Mouse (Mus musculus) kidney, postnatal 14 days (tissue): Measurements from ENCODE around the gene Eng.

Experiments
- DNase-seq: peaks from one replicate; pipeline ENCODE4 v3.0.0; 2022; ENCODE audit warnings: mixed read lengths

The Eng gene

DNA sequence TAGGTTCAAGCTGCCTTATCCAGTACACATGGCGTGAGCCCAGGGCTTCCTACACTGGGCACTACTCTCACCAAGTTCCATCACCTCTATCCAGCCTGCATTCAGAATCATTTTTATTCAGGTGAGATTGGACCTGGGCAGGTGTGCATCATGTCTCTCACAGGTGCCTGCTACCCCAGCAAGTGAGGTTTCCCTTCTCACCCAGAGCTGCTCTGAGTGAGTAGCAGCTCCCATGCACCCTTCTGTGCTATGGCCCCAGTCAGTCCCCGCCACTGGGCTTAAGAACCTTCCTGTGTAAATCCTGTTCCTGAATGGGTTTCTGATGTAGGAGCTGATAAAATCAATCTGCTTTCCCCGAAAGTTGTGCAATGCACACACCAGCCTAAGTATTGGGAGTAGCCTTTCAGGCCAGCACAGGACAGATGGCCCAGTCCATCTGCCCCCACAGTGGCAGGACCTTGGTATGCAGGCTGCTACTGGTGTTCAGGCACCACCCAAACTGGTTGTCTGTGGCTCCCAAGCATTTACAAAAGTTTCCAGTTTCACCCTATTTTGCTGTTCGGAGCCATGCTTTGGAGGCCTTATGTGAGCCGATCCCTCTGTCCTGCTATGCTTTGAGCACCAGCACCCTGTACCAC, 22.2 kb upstream of the Eng start:
- no peak for DNase-seq

DNA sequence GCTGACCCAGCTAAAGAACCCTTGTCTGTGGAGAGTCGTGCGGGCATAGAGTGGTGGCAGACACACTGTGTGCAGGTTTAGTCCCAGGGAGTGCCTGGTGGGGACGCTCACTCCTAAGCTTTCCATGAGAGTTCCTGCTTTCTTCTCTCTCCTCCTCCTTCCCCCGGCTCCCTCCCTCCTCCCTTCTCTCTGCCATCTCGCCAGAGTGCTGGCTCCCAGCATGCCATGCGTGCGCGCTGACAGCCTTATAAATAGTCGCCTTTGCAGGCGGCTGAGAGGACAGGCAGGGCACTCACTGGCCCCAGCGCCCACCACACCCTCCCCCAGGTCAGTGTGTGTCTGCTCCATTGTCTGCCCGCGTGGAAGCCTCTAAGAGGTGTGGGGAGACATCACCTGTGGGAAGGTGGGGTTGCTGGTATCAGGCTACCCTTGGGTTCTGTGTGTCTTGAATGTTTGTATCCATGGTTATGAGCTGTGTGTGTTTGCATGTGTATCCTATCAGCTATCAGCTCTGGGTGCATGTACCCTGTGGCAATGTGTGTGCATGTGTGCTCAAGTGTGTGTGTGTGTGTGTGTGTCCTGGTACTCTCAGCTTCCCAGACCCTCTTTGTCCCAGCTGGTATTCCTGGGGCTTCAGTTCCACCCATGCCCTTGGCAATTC, 21.1 kb upstream of the Eng start:
- DNase-seq: peak; percentile 78

DNA sequence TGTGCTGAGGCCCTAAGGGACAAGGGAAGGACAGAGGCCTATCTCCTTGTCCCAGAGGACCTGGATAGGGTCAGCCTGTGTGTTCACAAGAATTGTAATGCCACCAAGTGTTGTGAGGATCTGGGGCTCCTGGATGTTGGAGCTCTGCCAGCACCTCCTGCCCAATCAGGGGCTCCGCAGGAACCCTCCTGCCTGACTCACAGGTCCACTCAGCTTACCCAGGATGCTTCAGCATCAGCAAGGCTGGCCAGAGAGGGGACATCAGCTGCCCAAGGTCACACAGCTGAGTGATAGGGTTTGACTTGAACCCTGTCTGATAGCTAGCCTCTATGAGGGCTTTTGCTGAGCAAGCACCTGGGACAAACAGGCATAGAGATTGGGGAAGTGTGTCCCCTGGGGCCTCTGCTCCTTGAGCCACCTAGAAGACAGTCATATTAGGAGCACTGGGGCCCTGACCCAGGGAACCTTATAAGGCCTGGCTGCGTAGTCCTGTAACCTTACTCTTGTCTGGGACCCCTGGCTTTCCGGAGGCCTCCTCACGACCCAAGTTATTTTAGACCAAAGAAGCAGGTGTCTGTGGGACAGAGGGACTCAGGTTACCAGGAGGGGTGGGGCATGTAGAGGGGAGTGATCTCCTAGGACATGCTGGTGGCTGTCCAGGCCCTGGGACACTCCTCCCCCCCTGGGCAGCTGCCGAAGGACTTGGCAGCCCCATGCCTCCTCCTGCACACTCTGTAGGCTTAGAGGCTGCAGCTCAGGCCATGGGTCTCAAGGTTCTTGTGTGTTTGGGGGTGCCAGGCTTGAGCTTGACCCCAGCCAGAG, 20.3 kb upstream of the Eng start:
- no peak for DNase-seq

DNA sequence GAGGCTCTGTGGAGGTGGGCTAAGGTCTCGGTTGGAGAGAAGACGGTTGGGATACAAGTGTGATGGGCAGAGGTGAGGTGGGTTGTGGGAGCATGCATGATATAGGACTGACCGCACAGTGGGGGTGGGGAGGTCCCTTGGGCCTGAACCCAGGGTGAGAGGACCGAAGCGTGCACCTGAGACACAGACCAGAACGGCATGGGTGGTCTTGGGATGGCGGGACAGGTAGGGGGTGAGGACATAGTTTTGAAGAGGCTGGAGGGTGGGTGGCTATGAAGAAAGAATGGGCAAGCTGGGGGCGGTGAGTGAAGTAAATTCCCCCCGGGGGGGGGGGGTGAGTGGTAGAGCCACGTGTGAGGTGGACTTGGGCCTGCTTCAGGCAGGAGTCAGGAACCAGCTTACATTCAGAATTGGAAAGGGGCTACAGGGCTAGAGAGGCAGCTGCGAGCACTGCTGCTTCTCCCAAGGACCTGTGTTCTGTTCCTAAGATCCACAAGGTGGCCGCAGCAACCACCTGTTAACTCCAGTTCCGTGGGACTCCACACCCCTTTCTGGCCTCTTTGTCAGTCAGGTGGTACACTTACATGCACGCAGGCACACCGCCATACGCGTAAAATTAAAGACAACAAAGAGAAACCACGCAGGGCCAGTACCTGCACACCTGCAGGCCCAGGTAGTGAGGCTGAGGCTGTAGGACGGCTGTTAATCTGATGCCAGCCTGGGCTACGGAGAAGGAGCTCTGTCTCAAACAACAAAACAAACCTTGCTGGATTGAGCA, 18.9 kb upstream of the Eng start:
- DNase-seq: no peak

DNA sequence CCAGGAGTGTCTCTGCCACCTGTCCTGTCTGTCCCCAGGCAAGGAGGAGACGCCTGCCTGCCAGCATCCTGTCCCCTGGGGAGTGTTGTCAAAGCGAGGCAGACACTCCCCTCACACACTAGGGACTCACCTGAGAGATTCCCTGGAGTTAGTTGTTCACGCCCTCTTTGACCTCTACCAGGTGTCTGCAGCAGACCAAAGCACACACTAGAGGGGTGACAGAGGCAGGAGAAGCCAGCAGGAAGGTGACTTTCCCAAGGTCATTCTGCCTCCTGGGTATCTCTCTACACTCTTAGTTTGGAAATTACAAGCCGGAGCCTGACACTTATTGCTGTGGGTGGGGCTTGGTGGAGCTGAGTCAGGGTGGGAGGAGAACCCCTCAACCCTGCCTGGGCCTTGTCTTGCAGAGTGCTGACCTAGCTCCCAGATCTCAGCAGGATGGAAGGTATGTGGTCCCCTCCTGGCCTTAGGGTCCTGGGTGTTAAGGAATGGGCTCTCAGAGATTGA, 18.3 kb upstream of the Eng start:
- DNase-seq: no peak

DNA sequence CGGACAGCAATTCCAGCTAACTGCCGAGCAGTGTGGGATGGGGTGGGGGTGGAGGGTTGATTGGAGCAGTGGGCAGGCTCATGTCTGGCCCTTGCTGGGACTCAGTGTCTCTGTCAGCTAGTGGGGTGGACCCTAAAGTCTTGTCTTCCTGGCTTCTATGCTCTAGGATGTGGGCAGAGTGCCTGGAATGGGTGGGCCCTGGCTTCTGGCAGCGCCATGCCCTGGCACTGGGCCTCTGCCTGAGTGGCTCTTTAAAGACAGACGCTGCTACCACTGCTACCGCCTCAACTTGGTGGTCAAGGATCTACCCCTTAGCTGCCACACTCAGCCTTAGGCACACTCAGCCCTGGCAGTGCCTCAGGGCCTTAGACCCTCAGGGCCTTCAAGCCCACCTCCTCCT, 17.7 kb upstream of the Eng start:
- DNase-seq: peak; percentile 72

DNA sequence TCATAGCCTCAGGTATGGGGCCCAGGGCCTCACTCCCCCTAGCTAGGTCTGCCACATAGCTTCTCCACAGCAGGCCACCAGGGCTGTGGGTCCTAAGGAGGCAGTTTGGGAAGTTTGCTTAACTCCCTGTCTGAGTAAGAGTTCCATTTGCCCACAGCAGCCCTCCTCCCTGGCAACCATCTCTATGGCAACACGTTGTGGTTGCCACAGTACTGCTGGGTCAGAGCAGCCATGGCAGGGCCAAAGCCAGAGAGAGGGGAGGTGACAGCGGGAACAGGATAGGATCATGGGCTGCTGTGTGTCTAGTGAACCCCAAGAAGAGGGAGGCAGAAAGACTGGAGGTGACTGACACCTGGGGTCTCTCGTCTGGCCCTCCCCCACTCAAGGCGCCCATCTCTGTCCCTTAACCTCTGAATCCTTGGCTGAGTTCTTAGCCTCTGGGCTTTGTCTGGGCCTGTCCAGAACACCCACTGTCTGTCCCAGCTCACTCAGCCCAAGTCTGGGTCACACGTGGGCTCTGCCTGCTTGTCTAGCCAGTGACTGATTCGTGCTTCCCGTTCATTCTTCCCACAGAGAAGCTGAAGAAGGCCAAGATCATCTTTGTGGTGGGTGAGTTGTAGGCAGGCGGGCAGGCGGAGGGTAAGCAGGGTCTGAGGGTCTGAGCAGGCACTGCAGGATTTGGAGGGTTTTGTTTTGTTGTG, 17.0 kb upstream of the Eng start:
- peak; percentile 68 for DNase-seq

DNA sequence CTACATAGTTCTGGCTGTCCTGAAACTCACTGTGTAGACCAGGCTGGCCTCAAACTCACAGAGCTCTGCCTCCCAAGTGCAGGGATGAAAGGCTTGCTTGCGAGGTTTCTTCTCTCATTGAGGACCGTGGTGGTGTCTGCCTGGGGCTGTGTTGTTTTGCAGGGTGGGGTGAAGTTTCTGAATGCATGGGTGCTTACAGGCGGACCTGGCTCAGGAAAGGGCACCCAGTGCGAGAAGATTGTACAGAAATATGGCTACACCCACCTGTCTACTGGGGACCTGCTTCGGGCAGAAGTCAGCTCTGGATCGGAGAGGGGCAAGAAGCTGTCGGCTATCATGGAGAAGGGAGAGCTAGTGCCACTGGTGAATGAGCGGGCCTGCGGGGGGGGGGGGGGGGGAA, 16.4 kb upstream of the Eng start:
- DNase-seq: no peak

DNA sequence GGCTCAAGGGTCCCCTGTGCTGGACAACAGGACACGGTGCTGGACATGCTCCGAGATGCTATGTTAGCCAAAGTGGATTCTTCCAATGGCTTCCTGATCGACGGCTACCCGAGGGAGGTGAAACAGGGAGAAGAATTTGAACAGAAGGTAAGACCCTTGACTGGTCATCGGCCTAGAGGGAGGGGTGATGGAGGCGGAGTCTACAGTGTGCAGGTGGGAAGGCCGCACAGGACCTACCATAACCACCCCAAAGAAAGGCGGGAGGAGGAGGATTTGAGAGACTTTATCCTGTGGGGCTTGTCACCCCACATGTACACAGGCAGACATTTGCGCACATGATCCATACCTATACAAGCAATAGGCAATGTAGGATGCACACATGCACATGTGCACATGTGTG, 15.3 kb upstream of the Eng start:
- no peak for DNase-seq

DNA sequence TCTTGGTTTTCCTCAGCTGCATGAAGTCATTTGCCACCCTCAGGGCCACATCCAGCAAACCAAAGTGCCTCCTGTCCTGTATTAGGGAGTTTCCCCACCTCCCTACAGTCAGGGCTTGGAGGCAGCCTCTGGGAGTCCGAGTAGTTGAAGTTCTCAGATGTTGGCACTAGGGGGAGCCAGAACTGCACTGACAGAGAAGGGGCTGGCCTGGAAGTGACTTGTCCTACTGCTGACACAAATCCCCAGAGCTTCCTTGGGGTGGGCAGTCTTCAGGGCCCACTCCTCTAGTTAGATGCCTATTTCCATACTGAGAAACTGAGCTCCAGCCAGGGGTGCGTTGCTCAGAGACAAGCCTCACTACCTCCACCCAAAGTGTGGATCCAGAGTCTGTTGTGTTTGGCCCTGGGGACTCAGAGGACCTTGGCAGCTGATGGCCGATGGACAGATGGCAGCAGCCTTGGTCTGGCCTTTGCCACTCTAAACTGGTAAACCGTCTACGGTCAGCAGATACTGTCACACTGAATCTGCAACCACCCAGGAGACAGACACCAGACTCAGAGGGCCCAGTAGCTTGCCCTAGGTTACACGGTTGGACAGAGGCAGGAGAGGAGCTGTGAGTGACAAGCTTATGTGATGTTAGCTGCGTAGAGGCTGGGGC, 14.5 kb upstream of the Eng start:
- DNase-seq: peak; percentile 85

DNA sequence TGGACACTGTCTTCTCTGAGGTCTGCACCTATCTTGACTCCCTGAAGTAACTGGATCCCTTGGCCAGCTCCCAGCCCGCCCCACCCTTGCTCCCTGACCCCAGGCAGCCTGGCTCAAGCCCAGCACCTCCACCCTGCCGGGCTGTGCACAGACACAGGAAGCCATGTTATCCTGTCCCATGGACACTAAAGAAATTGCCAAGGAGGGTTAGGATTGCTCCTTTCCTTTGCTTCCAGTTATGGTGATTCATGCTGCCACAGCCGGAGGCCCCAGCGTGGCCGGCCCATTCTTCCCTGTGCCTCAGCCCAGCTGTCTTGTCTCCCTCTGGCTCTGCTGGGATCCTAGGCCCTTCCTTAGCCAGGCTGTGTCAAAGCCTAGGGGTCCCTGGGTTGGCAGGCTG, 12.7 kb upstream of the Eng start:
- DNase-seq: peak; percentile 72

DNA sequence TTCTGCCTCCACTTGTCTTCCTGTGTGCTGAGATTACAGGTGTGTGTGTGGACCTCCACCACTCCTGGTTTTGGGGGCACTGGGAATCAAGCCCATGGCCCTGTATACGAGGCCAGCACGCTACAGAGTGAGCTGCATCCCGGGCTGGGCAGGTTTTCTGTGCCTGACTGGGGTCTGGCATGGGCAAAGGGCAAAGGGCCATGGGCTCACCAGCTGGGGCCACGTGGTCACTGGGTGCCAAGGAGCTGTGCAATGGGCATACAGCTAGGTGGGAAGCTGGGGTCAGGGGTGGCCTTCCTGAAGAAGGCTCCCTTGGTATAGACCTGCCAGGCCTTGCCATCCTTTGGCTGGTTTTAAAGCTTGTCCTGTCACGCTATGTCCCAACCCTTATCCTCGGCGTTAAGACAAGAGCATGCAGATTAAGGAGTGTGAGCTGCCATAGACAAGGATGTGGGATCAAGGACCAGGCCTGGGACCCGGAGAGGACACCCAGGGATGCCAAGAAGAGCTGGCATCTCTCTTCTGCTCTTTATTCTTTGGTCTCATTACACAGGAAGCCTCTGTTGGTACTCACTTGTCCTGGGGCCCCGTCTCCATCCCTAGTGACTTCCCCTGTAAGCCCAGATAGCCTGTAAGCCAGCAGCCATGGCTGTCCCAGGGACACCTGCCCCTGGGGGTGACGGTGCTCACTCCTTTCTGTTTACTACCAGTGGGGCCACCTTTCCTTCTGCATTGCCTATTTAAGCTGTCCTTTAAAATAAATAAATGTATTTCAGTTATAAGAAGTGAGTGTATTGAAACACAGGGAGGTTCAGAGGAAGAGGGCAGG, 11.9 kb upstream of the Eng start:
- DNase-seq: no peak

DNA sequence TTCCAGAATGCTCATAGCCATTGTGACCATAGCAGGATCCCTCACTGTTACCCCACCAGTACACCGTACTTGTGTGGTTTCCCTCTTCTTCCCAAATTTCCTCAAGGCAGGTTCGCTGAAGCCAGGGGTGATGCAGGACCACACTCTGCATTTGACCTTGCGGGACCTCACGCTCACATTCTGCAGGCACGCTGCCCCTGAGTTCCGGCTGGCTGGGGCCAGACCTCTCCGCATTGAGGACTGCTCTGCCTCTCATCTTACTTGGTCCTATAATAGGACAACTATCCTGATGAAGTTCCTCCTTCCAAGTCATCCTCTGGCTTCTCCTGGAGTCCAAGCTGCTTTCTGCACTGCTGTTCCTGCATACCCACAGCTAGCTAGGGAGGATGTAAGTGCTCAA, 9.8 kb upstream of the Eng start:
- no peak for DNase-seq

DNA sequence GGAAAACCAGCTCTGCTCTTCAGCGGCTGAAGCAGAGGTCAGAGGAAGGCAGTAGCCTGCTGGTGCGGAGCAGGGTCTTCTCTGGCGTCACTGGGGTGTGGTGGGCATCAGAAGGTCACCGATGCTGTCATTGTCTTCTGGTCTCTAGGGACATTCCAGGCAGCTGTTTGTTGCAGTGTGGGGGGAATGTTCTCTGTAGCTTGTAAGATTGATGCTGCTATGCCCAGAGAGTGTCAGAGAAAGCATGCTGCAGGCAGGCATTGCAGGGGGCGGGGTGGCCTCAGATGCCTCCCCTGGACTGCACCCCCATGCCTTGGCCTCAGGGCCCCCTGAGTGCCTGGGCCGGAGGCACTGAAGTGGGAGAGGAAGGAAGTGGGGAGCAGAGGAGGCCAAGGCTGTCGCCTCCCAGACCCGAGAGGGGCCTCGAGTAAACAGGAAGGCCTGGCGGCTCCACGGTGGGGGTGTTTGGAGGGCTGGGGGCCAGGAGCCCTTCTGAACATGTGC, 8.6 kb upstream of the Eng start:
- DNase-seq: peak; percentile 89

DNA sequence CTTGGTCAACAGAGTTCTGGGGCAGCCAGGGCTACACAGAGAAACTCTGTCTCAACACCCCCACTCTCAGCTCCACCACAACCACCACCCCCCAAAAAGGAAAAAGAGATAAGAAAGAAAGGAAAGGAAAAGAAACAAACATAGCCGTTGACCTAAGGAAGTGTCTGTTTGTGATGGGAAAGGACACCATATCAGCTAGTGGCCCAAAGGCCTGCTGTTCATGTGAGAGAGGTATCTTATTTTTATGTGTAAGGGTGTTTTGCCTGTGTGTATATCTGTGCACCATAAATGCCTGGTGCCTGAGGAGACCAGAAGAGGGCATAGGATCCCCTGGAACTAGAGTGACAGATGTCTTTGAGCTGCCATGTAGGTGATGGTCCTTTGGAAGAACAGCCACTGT, 6.8 kb upstream of the Eng start:
- DNase-seq: no peak

DNA sequence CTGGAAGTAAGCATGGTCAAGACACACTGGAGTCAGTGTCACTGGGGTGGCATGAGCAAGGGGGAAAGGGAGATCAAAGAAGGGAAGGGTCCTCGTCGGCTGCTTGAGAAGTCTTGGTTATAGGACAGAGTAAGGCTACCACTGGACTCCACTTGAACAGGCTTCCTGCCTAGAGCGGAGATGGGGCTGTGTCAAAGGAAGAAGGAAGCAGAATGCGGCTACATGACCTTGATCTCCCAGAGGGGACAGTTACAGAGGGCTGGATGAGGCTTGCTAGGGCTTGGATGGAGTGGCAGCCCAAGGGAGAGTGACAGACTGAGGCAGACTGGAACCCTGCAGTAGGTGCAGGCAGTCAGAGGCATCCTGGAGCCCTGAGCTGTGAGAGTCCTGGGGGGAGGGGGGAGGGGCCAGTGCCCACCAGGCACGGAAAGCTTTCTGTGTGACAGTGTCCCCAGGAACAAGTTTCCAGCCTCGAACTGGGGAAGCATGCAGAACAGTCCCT, 5.8 kb upstream of the Eng start:
- no peak for DNase-seq

DNA sequence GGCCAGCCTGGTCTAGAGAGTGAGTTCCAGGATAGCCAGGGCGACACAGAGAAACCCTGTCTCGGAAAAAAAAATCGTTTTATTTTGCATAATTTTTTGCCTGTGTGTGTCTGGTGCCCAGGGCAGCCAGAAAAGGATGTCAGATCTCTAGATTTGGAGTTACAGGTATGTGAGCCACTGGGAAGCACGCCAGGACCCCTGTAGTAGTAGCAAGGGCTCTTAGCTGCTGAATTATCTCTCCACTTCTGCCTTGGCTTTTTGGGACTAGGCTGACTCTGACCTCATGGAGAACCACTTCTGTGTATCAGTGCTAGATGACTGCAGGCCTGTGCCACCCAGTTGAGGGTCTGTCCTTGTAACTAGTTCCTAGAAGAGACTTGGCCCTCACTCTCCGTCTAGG, 4.6 kb upstream of the Eng start:
- DNase-seq: no peak

DNA sequence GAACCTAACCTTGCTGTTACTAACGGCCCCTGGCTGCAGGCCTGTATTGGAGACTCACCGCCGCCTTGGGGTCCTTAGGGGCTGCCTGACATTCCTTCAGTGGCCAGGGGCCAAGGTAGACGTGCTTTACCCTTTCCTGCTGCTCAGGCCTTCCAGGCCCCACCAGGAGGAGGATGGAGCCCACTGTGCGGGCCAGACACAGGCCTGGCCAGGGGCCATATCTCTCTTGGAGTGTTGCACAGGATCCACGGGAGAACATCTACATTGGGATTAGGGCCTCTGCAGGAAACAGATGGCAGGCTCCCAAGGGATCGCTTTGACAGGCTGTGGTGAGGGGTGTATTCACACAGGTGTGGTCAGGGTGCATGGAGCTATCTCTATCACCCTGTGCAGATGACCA, 3.6 kb upstream of the Eng start:
- DNase-seq: peak; percentile 78

DNA sequence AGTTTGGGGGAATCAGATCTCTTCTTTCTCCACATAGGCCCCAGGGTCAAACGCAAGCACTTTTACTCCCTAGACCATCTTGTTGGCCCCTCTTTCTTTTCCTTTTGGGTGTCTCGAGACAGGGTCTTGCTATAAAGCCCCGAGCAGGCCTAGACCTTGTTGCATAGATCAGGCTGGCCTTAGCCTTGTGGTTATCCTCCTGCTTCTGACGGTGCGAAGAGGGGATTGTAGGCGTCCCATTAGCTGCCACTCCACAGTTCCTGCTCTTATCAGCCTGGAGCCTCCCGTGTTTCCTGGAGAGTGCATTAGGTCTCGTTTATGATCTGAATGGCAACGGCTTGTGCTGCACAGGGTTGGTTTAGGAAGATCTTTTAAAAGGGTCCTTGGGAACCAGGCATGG, 2.3 kb upstream of the Eng start:
- DNase-seq: no peak

DNA sequence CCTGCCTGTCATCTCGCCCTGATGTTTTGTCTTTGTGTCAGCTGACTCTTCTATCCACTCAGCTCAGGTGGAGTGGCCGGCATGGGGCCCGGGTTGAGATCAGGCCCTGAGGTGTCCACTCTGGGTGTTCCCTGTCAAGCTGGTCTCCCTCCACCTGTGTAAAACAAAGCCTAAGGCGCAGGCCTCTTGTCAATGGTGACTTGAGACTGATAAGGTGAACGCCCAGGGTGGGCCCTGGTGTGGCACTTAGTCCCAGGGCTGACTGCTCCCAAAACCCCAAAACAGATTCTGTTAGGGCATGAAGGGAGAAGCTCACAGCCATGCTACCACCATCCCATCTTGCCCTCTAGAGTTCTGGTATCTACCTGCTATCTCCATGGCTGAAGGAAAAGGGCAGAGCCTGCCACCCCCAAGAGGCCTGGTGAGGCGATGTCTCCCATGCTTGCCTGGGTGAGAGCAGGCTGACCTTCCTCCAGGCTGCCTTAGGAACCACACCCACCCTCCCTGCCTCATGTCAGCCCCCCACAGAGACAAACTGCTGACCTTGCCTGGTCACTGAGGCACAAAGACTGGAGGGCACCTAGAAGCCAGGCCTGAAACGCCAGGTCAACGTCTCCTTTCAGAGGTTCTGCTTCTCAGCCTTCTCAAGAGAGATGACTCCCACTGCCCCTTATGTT, 1.5 kb upstream of the Eng start:
- no peak for DNase-seq
